Mouse (Mus musculus): ENCODE results near the gene Tlr12.

DNA sequence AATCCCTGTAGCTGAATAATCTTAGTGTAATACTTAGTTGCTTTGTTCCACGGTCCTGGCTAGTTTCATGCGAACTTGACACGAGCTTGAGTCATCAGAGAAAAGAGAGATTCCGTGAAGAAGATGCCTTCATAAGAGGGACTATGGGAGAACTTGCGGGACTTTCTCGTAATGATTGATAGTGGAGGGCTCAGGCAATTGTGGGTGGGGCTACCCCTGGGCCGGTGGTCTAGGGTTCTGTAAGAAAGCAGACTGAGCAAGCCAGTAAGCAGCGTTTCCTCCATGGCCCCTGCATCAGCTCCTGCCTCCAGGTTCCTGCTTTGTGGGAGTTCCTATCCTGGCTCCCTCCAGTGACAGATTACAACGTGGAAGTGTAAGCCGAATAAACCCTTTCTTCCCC is 7.7 kb downstream of the Tlr12 start:
- TF ChIP-seq POLR2A (IDR thresholded peaks at IDR 0.05; ENCODE audit: control insufficient read depth, low read depth, low read length) (no peak), CTCF (IDR thresholded peaks at IDR 0.05; ENCODE audit: control insufficient read depth, insufficient read depth, insufficient replicate concordance, low read depth, low read length) (no peak)
